Comparison of ENCODE assay signal across 17 mouse cellular contexts in genomic region chr1:33026683-33027415, GRCm38 (mm10).
DNase-seq lines count a peak whose midpoint lies in the region; ATAC-seq and TF ChIP-seq lines count a peak whose summit lies in the region.
"Had no signal": no experiment of that assay in that cellular context is flagged by ENCODE, and none has a peak within 500 bp of the region (broad histone marks: within the 10 kb centered on the region; RNA-seq: fewer than 3 reads in every experiment).

No protein-coding gene starts in this region.

- no peaks in the 10 kb centered on the region for H3K36me3 ChIP-seq in hindbrain, embryonic 13.5 days
- H3K36me3 ChIP-seq in midbrain, embryonic 14.5 days (ENCODE audit: control insufficient read depth, insufficient read depth, low read length), result no peaks in the 10 kb centered on the region
- H3K36me3 ChIP-seq: embryonic facial prominence, embryonic 15.5 days; liver, embryonic 12.5 days had no signal

- intact Hi-C loops in heart, postnatal 14 days (cut with DNase I), result no loop called here

- H3K27me3 ChIP-seq in cerebellum, adult 2 months (ENCODE audit: control insufficient read depth, insufficient read depth, low read length), result no peaks in the 10 kb centered on the region
- no peaks in the 10 kb centered on the region for H3K27me3 ChIP-seq in hindbrain, embryonic 13.5 days
- no peaks in the 10 kb centered on the region for H3K27me3 ChIP-seq in midbrain, embryonic 14.5 days (ENCODE audit: control insufficient read depth, insufficient read depth, low read length)
- H3K27me3 ChIP-seq: embryonic facial prominence, embryonic 15.5 days; liver, embryonic 12.5 days had no signal

- TF ChIP-seq POLR2A in cerebellum, adult 2 months (IDR thresholded peaks at IDR 0.05; ENCODE audit: borderline replicate concordance, insufficient read depth, low read length), result no peak
- TF ChIP-seq POLR2A in brain, embryonic 14.5 days (IDR thresholded peaks at IDR 0.05; ENCODE audit: borderline replicate concordance, extremely low read depth, insufficient read depth, insufficient read length, poor library complexity, severe bottlenecking), result no peak

- WGBS in cerebellum, adult 2 months, result 25% methylated on average over 8 of the region's 8 CpGs
- WGBS in hindbrain, embryonic 13.5 days, result 31% methylated on average over 8 of the region's 8 CpGs
- whole genome bisulfite sequencing in midbrain, embryonic 14.5 days, result 6% methylated on average over 8 of the region's 8 CpGs

- H3K9me3 ChIP-seq in hindbrain, embryonic 13.5 days, result no peaks in the 10 kb centered on the region
- H3K9me3 ChIP-seq in midbrain, embryonic 14.5 days (ENCODE audit: control insufficient read depth, low read length), result no peaks in the 10 kb centered on the region
- H3K9me3 ChIP-seq: embryonic facial prominence, embryonic 15.5 days; liver, embryonic 12.5 days had no signal

- H3K4me3 ChIP-seq in cerebellum, adult 2 months (replicated peaks; ENCODE audit: insufficient read depth, low read depth, low read length), result no peak overlapping the region
- no peak overlapping the region for H3K4me3 ChIP-seq in hindbrain, embryonic 13.5 days
- H3K4me3 ChIP-seq in midbrain, embryonic 14.5 days (replicated peaks; ENCODE audit: low read depth, low read length), result no peak overlapping the region
- H3K4me3 ChIP-seq: embryonic facial prominence, embryonic 15.5 days; liver, embryonic 12.5 days had no signal

- H3K9ac ChIP-seq in hindbrain, embryonic 13.5 days, result no peak overlapping the region
- H3K9ac ChIP-seq in midbrain, embryonic 14.5 days (replicated peaks; ENCODE audit: low read length), result no peak overlapping the region
- H3K9ac ChIP-seq: embryonic facial prominence, embryonic 15.5 days; liver, embryonic 12.5 days had no signal

- no peak for TF ChIP-seq CTCF in cerebellum, adult 2 months (IDR thresholded peaks at IDR 0.05; ENCODE audit: borderline replicate concordance, insufficient read depth, low read depth, low read length)
- TF ChIP-seq CTCF in brain, embryonic 14.5 days (IDR thresholded peaks at IDR 0.05; ENCODE audit: borderline replicate concordance, extremely low read depth, insufficient read depth, insufficient read length), result no peak

- no peak overlapping the region for H3K27ac ChIP-seq in cerebellum, adult 2 months (ENCODE audit: insufficient read depth, low read length)
- no peak overlapping the region for H3K27ac ChIP-seq in hindbrain, embryonic 13.5 days
- peak overlapping the region; percentile 52; the same call in 1 of the 2 replicates for H3K27ac ChIP-seq in midbrain, embryonic 14.5 days (replicated peaks; ENCODE audit: low read depth, low read length)
- H3K27ac ChIP-seq: embryonic facial prominence, embryonic 15.5 days; liver, embryonic 12.5 days had no signal

- peak; percentile 39 to 48 for DNase-seq in cerebellum, postnatal 10 days
- DNase-seq in cerebellum, adult 2 months, result no peak
- DNase-seq in brain, embryonic 14.5 days (ENCODE audit: low read depth), result peak; percentile 67
- peak; percentile 69 for DNase-seq in midbrain, embryonic 14.5 days
- DNase-seq in ovary, postnatal 10 days (ENCODE audit: low spot score), result no peak
- DNase-seq in heart, postnatal 14 days, result no peak
- DNase-seq: adrenal gland, postnatal 10 days; cerebellum, adult 9-11 months; heart, postnatal 4 days; kidney, adult 11 months; kidney, postnatal 36 days; thymus, adult 18-20 months had no signal

- peak; percentile 73 for ATAC-seq in hindbrain, embryonic 13.5 days (ENCODE audit: low FRiP score)
- peak; percentile 79 for ATAC-seq in midbrain, embryonic 14.5 days (ENCODE audit: low FRiP score, low TSS enrichment)
- no peak for ATAC-seq in erythroid progenitor cell, adult 5-6 weeks (replicated peaks; ENCODE audit: low FRiP score, poor library complexity, severe bottlenecking)
- ATAC-seq: liver, embryonic 12.5 days had no signal

- no peaks in the 10 kb centered on the region for H3K4me1 ChIP-seq in cerebellum, adult 2 months (ENCODE audit: control insufficient read depth, insufficient read depth, low read length)
- H3K4me1 ChIP-seq in hindbrain, embryonic 13.5 days (replicated peaks), result peaks cover 12% of the 10 kb centered on the region
- peaks cover 18% of the 10 kb centered on the region for H3K4me1 ChIP-seq in midbrain, embryonic 14.5 days (ENCODE audit: control insufficient read depth, insufficient read depth, low read length)
- H3K4me1 ChIP-seq: embryonic facial prominence, embryonic 15.5 days; liver, embryonic 12.5 days had no signal

- no peak overlapping the region for H3K4me2 ChIP-seq in hindbrain, embryonic 13.5 days
- H3K4me2 ChIP-seq in midbrain, embryonic 14.5 days (ENCODE audit: low read length), result peak overlapping the region; percentile 18; the same call in 1 of the 2 replicates
- H3K4me2 ChIP-seq: embryonic facial prominence, embryonic 15.5 days; heart, embryonic 11.5 days; liver, embryonic 12.5 days had no signal

Comparison
In these comparisons a context has a peak if more than half of its experiments do, and no peak if none do; other contexts are left out.
1. DNase-seq: peak in cerebellum, postnatal 10 days (2 of 2), brain, embryonic 14.5 days (single experiment) and midbrain, embryonic 14.5 days (single experiment); none in cerebellum, adult 2 months (0 of 2), ovary, postnatal 10 days (single experiment) and heart, postnatal 14 days (0 of 2).